Mouse (Mus musculus) bone marrow macrophage, adult 2 months (primary cell): Measurements from ENCODE around the gene Sh3pxd2a. TPM values are rescaled to one million over a fixed set of nuclear protein-coding genes. Genes with fewer than 3 reads are reported as not detected.

Experiments used
- H3K27ac ChIP-seq: 2 replicates; pipeline ENCODE4 v1.5.1; 2012; ENCODE audit warnings: low read depth, low read length; ENCODE audit not compliant: insufficient read depth
- H3K4me1 ChIP-seq: 2 replicates; pipeline ENCODE4 v1.6.1; 2012; ENCODE audit warnings: low read length; ENCODE audit not compliant: control insufficient read depth, insufficient read depth
- H3K4me3 ChIP-seq: 2 replicates; pipeline ENCODE4 v1.5.1; 2012; ENCODE audit warnings: mild to moderate bottlenecking, low read length, moderate library complexity; ENCODE audit not compliant: insufficient read depth
- CTCF ChIP-seq: IDR thresholded peaks from 2 replicates; pipeline ENCODE4 v1.5.1; 2012; ENCODE audit warnings: low read depth, mild to moderate bottlenecking, low read length, moderate library complexity
- POLR2A ChIP-seq: IDR thresholded peaks from 2 replicates; pipeline ENCODE4 v1.6.1; 2012; ENCODE audit warnings: mild to moderate bottlenecking, low read depth, low read length, borderline replicate concordance
- polyA plus RNA-seq: library from polyadenylated mRNA; stranded (reverse); fragments of >200 nt; gene quantifications from 2 replicates; pipeline ENCODE4 v1.2.4, GENCODE M21; 2012; ENCODE audit not compliant: missing spikeins, insufficient read depth, insufficient read length

Gene Sh3pxd2a
- polyA plus RNA-seq, 1 experiment = 12.7 TPM

DNA sequence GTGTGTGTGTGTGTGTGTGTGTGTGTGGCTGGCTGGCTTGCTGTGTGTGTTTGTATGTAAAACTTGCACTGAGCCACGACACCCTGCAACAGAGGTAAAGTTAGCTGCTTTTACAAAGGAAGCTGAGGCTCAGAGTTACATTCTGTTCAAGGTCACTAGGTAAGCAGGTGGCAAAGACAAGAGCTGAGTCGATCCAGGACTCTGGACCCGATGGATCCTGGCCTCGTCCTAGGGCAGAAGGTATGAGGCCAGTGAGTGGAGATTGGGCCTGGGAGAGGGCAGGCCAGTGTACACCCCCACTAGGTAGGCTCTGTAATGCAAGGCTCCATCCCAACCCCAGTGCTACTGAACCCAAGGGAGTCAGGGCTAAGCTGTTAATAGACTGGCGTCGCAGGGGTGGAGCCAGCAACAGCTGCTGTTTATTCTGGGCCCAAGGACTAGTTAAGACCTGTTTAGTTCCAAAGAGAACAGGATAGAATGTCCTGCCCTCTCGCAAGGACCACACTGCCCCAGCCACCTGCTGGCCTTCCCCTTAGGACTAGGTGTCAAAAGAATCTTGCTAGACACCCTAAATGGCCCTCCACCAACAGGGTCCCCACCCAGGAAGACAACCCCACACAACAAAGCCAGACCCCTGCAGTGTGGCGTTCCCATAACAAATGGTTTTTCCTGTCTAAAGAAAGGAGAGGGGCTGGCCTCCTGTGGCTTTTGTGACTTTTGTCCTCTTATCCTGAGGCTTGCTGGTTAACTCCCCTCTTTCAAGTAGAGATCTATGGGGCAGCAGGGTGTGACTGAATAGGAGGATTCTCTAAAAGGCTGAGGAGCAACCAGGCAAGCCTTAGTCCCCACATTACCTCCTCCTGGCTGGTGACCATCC, 13.7 kb downstream of the Sh3pxd2a start:
- Histone ChIP-seq H3K4me3 (no peak overlapping the region), H3K27ac (no peak overlapping the region), H3K4me1 (peaks cover 62% of the 10 kb centered on the region)
- no peak for TF ChIP-seq POLR2A
- TF ChIP-seq CTCF = no peak

DNA sequence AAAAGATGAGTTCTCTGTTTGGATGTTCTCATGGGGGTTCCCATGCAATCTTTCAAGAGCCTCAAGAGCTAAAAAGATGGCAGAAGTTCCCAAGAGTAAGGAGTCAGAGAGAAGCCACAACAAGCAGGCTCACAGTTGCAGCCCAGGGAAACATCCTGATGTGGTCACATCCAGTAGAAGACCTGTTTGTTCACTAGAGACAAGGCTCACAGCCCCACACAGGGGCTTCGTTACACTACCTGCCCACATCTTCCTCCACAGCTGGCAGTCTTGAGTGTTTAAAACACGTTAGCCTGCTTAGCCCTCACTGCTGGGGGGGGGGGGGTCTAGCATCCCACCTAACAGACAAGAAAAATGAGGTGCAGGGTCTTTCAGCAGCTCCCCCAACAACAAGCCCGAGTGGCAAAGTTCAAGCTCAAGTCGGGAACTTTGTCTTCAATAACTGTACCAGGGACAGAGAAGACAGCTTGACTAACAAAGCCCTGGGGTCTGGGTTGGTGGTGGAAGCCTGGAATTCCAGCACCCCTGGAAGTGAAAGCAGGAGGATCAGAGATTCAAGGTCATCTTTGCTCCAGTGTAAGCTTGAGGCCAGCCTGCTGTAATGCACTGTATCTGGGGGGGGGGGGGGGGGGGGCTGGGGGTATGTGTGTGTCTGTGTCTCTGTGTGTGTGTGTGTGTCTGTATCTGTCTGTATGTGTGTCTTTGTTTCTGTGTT, 14.5 kb downstream of the Sh3pxd2a start:
- H3K4me3 ChIP-seq = no peak overlapping the region
- H3K27ac ChIP-seq = no peak overlapping the region
- peaks cover 59% of the 10 kb centered on the region for H3K4me1 ChIP-seq
- TF ChIP-seq POLR2A (no peak), CTCF (no peak)

- TF ChIP-seq POLR2A = no peak
- TF ChIP-seq CTCF = no peak
- Histone ChIP-seq H3K4me1 (peaks cover 50% of the 10 kb centered on the region), H3K27ac (no peak overlapping the region), H3K4me3 (no peak overlapping the region)
Observed at GRCm38 (mm10) chr19:47448618-47449151, 15.5 kb downstream of the Sh3pxd2a start.

GRCm38 (mm10) chr19:47446841-47447365, 17.3 kb downstream of the Sh3pxd2a start:
- Histone ChIP-seq H3K27ac (peak overlapping the region; percentile 94), H3K4me1 (peaks cover 61% of the 10 kb centered on the region), H3K4me3 (peak overlapping the region; percentile 13)
- no peak for TF ChIP-seq CTCF
- TF ChIP-seq POLR2A = no peak

- no peak for TF ChIP-seq CTCF
- TF ChIP-seq POLR2A = no peak
- no peak overlapping the region for H3K4me3 ChIP-seq
- peaks cover 64% of the 10 kb centered on the region for H3K4me1 ChIP-seq
- H3K27ac ChIP-seq = peak overlapping the region; percentile 94
Observed at GRCm38 (mm10) chr19:47446130-47446529, 18.1 kb downstream of the Sh3pxd2a start.

DNA sequence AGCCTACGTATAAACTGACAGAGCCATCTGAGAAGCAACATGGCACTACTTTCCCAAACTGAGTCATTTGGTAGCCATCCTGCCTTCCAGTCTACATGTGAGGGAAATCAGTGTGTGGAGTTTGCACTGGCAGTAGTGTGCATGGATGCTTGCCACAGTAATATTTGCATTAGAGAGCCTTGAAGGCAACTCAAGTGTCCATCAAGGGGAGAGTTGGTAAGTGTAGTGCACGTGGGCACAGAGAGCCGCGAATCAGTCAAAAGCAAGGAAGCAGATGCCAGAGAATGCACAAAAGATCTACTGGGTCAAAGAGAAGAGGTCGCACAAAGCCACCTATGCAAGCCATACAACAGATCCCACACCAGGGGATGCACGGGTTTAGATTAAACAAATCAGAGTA, 18.5 kb downstream of the Sh3pxd2a start:
- H3K4me3 ChIP-seq = no peak overlapping the region
- H3K27ac ChIP-seq = no peak overlapping the region
- no peak for TF ChIP-seq CTCF
- TF ChIP-seq POLR2A = no peak
- H3K4me1 ChIP-seq = peaks cover 67% of the 10 kb centered on the region

DNA sequence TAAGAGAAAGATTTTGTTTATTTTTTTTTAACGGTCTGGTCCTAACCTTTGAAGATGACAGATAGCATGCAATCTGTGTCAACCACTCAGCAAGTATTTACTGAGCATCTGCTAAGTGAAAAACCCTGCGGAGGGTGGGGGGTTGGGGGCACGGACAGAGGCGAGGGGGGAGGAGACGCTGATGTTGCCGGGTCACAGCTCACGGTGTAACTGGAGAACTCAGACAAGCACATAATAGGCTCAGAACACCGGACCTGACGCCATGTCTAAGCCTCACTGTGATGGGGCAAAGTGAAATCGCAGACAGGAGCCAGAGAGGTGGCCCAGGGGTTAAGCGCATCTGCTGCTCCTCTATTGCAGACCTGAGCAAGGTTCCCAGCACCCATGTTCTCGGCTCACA, 19.7 kb downstream of the Sh3pxd2a start:
- Histone ChIP-seq H3K4me3 (no peak overlapping the region), H3K27ac (no peak overlapping the region), H3K4me1 (peaks cover 75% of the 10 kb centered on the region)
- no peak for TF ChIP-seq POLR2A
- no peak for TF ChIP-seq CTCF

DNA sequence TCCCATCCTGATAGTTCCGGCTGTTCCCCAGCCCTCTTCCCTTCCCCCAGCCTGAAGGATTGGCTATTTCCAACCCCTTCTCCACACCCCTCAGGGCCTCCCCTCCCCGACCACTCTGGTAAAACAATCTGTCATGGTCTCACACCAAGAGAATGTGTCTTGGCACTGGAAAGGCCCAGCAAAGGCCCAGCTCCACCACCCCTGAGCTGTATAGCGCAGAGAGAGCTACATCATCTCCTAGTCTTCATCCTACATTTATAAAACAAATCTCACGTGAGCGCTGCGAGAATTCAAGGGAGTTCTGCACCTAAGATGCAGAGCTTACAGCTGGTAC, 21.9 kb downstream of the Sh3pxd2a start:
- Histone ChIP-seq H3K27ac (no peak overlapping the region), H3K4me1 (peaks cover 55% of the 10 kb centered on the region), H3K4me3 (no peak overlapping the region)
- TF ChIP-seq CTCF (no peak), POLR2A (no peak)

DNA sequence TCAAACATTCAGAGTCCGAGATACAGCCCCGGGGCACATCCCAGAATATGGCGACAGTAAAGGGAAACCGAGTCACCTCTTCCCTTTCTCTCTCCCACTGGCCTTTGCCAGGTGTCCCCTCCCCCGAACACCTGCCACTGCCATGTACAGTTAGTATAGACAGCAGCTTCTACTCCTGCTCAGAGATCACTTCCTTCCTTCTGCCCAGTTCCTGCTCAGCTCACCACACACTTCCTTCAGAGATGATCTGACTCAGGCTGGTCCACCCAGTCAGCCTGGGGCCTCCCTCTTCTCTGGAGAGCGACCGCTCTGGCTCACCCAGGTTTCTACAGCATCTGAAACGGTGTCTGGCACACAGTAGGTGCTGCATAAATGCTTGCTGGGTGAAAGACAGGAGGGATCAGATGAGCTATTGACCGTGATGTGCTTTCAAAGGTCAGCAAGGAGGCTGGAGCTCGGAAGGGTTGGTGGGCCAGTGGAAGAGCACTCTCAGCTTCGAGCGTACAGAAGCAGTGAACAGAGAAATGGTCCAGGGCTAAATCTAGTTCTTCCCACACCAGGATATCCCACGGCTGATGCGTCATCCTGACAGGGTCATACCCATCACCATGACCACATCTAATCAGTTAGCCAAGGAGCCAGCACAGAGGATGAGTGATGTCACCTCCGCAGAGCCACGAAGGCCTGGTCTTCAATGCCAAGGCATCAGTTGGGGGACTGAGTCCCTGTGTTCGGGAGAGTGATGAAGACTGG, 22.5 kb downstream of the Sh3pxd2a start:
- Histone ChIP-seq H3K27ac (peak overlapping the region; percentile 57), H3K4me3 (peak overlapping the region; percentile 3; the same call in 1 of the 2 replicates), H3K4me1 (peaks cover 54% of the 10 kb centered on the region)
- no peak for TF ChIP-seq CTCF
- no peak for TF ChIP-seq POLR2A
